Comparison of ENCODE assay signal across 1 mouse cellular context in genomic region chr4:125131493-125131892, GRCm38 (mm10).
TF ChIP-seq lines count a peak whose summit lies in the region.

No protein-coding gene starts in this region.

TF ChIP-seq in MEL, 35 proteins besides CTCF, POLR2A, EP300 and RAD21:
- 0 out of 2 replicates have a peak, but pooled peaks have one; percentile 47 for TF ChIP-seq JUND (IDR thresholded peaks at IDR 0.05; ENCODE audit: low read depth, low read length)
- TF ChIP-seq MYB (IDR thresholded peaks at IDR 0.05; ENCODE audit: low read depth, low read length): no peak
- TF ChIP-seq ELF1 (IDR thresholded peaks at IDR 0.05; ENCODE audit: low read depth, low read length): no peak
